Mouse (Mus musculus) CH12.LX (cell line): ENCODE results near the gene Camk2b.

Experiments
- CTCF ChIP-seq, 2 experiments: IDR thresholded peaks in 1 of 2; conservative IDR thresholded peaks in 1 of 2; 2 replicates each; pipeline ENCODE4 v1.5.1; 2011 to 2012; ENCODE audit warnings: low read depth in 2 of 2, low read length in 2 of 2, improper control_type of control experiment in 1 of 2, inconsistent platforms in 1 of 2, mild to moderate bottlenecking in 1 of 2, moderate library complexity in 1 of 2
- MAX ChIP-seq: IDR thresholded peaks from 2 replicates; pipeline ENCODE4 v1.6.1; 2011; ENCODE audit warnings: low read length, improper control_type of control experiment
- POLR2A ChIP-seq: IDR thresholded peaks from 2 replicates; pipeline ENCODE4 v1.6.1; 2011; ENCODE audit warnings: low read depth, mild to moderate bottlenecking, improper control_type of control experiment, low read length

DNA sequence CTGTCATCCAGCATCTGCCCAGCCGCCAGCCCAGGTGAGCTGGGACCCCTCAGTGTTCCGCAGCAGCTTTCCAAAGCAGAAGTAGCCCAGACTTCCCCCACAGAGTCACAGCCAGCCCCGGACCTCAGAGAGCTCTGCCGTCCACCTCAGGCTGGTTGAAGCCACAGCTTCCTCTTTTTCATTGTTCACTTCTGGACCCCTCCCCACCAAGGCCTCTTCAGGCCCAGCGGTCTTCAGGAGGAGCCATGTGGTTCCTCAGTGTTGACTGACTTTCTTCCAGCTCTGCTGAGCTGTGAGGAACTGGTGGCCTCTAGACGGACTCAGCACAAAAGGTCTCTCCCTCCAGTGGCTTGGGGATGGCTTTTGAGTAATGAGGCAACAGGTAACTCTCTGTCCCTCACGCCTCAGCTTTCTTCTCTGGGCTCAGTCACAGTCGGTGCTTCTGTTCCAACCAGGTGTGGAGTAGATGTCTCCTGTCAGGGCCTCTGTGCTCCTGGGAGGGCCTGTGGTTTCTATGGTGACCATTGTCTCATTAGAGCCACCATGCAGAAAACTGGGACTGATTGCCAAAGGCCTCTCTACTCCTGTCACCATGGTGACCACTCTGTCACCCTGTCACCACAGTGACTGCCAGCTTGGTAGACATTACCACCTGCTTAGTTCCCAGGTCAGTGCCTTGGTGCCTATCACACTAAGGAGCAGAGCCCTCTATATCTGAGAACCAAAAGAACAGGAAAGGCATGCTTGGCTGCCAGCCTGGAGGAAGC, 116.4 kb downstream of the Camk2b start, which contains the start of gene Gck:
- no peak for TF ChIP-seq POLR2A
- TF ChIP-seq MAX = peak; percentile 75
- TF ChIP-seq CTCF (conservative IDR thresholded peaks at IDR 0.05 in 1 of 2, IDR thresholded peaks at IDR 0.05 in 1 of 2; ENCODE audit: low read depth in 2 of 2, low read length in 2 of 2) = no peak
